Mouse (Mus musculus) layer of hippocampus, adult 2 months (tissue): ENCODE measurements around the gene Timd2. TPM values are rescaled to one million over a fixed set of nuclear protein-coding genes. Genes with fewer than 3 reads are reported as not detected.

Experiments
- DNase-seq, 2 experiments: peaks; one replicate each; pipeline ENCODE4 v3.0.0; 2022; ENCODE audit warnings: low spot score in 2 of 2
- H3K27ac ChIP-seq: fragments of 200-600 bp; 2 replicates; pipeline ENCODE4 v1.8.1; 2022
- H3K4me3 ChIP-seq: fragments of 200-600 bp; 2 replicates; pipeline ENCODE4 v1.8.1; 2022; ENCODE audit warnings: mild to moderate bottlenecking
- CTCF ChIP-seq: fragments of 200-600 bp; conservative IDR thresholded peaks from 2 replicates; pipeline ENCODE4 v1.8.1; 2022; ENCODE audit warnings: antibody characterized with exemption, mild to moderate bottlenecking, moderate library complexity
- total RNA-seq, 2 experiments: library from RNA; stranded (reverse); gene quantifications; 2 replicates each; pipeline ENCODE4 v1.2.3; 2021

Timd2 gene
- total RNA-seq, 2 experiments from 2014 or later = not detected

- H3K4me3 ChIP-seq = no peak overlapping the region
- no peak overlapping the region for H3K27ac ChIP-seq
- peak; percentile 87 for TF ChIP-seq CTCF
- DNase-seq = peak; percentile 40 to 62
Measured at GRCm38 (mm10) chr11:46631635-46632034, 75.2 kb downstream of the Timd2 start.

- DNase-seq = no peak
- TF ChIP-seq CTCF = no peak
Measured at GRCm38 (mm10) chr11:46629211-46629795, 77.6 kb downstream of the Timd2 start, which contains the start of gene Dppa1. Gene Dppa1, minus strand, starts transcription at chr11:46629261.

GRCm38 (mm10) chr11:46620414-46621168 is 86.3 kb downstream of the Timd2 start:
- Histone ChIP-seq H3K4me3 (no peak overlapping the region), H3K27ac (peak overlapping the region; percentile 70; the same call in 1 of the 2 replicates)
- DNase-seq = no peak
- no peak for TF ChIP-seq CTCF

More at GRCm38 (mm10) chr11:46629211-46629795, 77.6 kb downstream of the Timd2 start, which contains the start of gene Dppa1:
- no peak within 1 kb of the TSS for H3K27ac ChIP-seq
- no peak within 1 kb of the TSS for H3K4me3 ChIP-seq

GRCm38 (mm10) chr11:46619929-46620328 is 86.9 kb downstream of the Timd2 start:
- no peak overlapping the region for H3K4me3 ChIP-seq
- TF ChIP-seq CTCF = 0 out of 2 replicates have a peak, but pooled peaks have one; percentile 11
- peak overlapping the region; percentile 70; the same call in 1 of the 2 replicates for H3K27ac ChIP-seq
- no peak for DNase-seq

Other genes starting within 250 kb of the Timd2 start
- gene Gm12169, start 182.8 kb downstream of the Timd2 start, total RNA-seq = not detected
- not detected for gene BC053393, start 135.5 kb downstream of the Timd2 start, total RNA-seq
- not detected for gene Dppa1, start 77.8 kb downstream of the Timd2 start, total RNA-seq
- not detected for gene Havcr1, start 28.0 kb upstream of the Timd2 start, total RNA-seq
- not detected for gene Timd4, start 103.7 kb upstream of the Timd2 start, total RNA-seq